Mouse (Mus musculus) bone marrow, adult 2 months (tissue): ENCODE measurements around the gene Maea.

Experiments
- CTCF ChIP-seq: fragments of 200-500 bp; IDR thresholded peaks from 2 replicates; pipeline ENCODE4 v1.5.1; 2011; ENCODE audit warnings: low read length, control low read depth; ENCODE audit not compliant: control insufficient read depth, insufficient read depth
- POLR2A ChIP-seq: fragments of 200-500 bp; IDR thresholded peaks from 2 replicates; pipeline ENCODE4 v1.6.1; 2011; ENCODE audit warnings: low read depth, mild to moderate bottlenecking, control low read depth, low read length, borderline replicate concordance; ENCODE audit not compliant: control insufficient read depth

- TF ChIP-seq CTCF: no peak
- no peak for TF ChIP-seq POLR2A
Observed at GRCm38 (mm10) chr5:33387550-33387949, 52.2 kb downstream of the Maea start.
